Mouse (Mus musculus): ENCODE data around the gene Srpx2. TPM values are rescaled to one million over a fixed set of nuclear protein-coding genes. Genes with fewer than 3 reads are reported as not detected.

The Srpx2 gene
- total RNA-seq (2023), result not detected

DNA sequence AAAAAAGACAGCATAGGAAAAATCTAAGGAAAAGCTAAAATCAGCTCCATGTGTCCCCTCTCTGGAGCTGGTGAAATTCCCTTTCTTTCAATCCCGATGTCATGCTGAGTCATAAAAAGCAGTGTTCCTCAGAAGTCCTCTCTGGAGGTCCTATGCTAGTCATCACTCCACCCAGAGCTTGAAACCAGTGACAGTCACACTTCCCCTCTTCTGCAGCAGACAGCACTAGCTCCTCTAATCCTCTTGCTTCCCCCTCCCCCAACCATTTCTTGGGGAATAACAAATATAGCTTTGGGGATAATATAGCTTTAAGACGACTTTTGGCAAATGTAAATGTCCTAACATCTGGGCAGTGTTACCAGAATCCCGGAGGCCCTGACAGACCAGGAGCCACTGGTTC, at the start of gene Srpx2:
TSS of gene Srpx2 (plus strand) at position 166 of the 400 bp plus-strand sequence.

DNA sequence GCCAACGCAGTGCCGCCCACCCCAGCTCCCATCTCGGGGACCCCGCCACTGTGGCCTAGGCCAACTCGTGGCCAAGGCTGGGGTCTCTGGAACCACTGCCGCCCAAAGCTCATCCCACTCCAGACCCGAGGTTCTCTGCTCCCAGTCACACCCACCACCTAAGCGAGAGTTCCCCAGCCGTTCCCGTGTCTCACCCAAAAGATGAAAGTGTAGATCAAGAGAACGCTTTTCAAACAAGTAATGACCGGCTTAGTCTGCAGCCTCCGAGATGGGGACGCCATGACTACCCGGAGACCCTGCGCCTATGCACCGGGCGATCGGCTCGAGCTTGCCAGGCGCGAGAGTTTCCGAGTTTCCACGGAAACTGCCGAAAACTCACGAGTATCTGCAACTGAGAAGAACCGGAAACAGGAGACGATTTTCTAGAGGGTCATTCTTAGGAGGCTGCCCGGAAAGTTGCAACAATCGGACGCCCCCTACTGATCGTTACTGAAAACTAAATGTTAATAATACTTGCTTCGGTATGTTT, 10.1 kb upstream of the Srpx2 start, which contains the start of gene Tspan6:
TSS of gene Tspan6 (minus strand) at position 416 of the 529 bp plus-strand sequence.

DNA sequence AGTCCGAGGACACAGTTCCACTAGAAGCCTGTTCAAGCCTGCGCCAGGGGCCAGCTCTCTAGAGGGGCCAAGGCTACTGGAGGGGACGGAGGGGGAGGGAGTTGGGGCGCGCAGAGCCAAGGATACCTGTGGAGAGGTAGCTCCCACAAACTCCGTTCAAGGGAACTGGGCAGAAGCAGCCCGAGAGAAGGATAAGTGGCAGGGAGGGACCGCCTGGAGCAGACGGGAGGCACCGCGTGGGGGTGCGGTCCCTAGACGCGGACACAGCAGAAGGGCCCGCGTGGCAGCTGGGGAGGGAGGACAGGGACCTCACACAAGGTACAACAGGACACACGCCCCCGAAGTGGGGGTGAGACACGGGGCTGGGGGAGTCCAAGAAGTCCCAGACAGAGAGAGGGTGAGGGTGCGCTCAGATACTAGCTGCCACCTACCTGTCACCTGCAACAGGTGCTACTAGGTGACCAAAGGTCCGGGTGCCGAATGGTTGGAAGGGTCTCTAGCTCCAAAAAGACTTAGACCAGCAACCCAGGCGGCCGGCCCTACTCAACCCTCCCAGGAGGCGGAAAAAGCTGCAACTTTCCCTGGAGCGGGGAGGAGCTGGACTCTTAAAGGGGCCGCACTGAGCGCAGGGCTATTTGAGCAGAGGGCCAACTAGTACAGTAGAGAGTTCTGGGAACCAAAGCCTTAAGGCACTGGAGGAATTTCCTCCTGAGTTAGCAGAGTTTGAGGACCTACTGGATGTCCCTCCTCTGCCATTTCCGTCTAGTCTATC, 73.2 kb downstream of the Srpx2 start, which contains the start of gene Sytl4:
TSS of gene Sytl4 (minus strand) at position 582 of the 772 bp plus-strand sequence.

Other genes with a start within 250 kb of the Srpx2 start
- not detected for gene Pcdh19, start 219.4 kb upstream of the Srpx2 start, total RNA-seq (2023)
- not detected for gene Tnmd, start 57.4 kb upstream of the Srpx2 start, total RNA-seq (2023)
- gene Tspan6, start 10.0 kb upstream of the Srpx2 start, total RNA-seq (2023), result under 1 TPM; 0.49 to 0.79 TPM
- under 1 TPM; 0.26 to 0.33 TPM for gene Sytl4, start 73.4 kb downstream of the Srpx2 start, total RNA-seq (2023)
- gene Cstf2, start 150.8 kb downstream of the Srpx2 start, total RNA-seq (2023), result 10 to 100 TPM; 15.5 to 19.4 TPM